Mouse (Mus musculus): ENCODE measurements around the gene Olfr554. TPM values are rescaled to one million over a fixed set of nuclear protein-coding genes. Genes with fewer than 3 reads are reported as not detected.

Gene Olfr554
- polyA plus RNA-seq, 1 experiment: not detected

GRCm38 (mm10) chr7:102658523-102658922 is 20.3 kb downstream of the Olfr554 start, which contains the start of gene Olfr555:
TSS of gene Olfr555 (plus strand) at chr7:102658823.
- TF ChIP-seq POLR2A (IDR thresholded peaks at IDR 0.05; ENCODE audit: low read depth, low read length) (no peak), CTCF (IDR thresholded peaks at IDR 0.05; ENCODE audit: extremely low read depth, insufficient read depth, insufficient read length, insufficient replicate concordance) (no peak)
- no peak for DNase-seq (ENCODE audit: low read depth in 1 of 2, low spot score in 2 of 2)
- 85% methylated on average over 1 of the region's 1 CpGs for WGBS

GRCm38 (mm10) chr7:102664599-102664998 is 26.4 kb downstream of the Olfr554 start, which contains the start of gene Olfr556:
TSS of gene Olfr556 (plus strand) at chr7:102664899.
- Histone ChIP-seq H3K27ac (ENCODE audit: insufficient read depth, low read length) (no peak within 1 kb of the TSS), H3K4me3 (ENCODE audit: extremely low read depth, insufficient read depth, insufficient read length) (no peak within 1 kb of the TSS), H3K27me3 (ENCODE audit: control insufficient read depth, insufficient read depth, low read length) (no peaks in the 10 kb centered on the region), H3K4me1 (ENCODE audit: control insufficient read depth, insufficient read depth, insufficient read length) (no peaks in the 10 kb centered on the region), H3K36me3 (ENCODE audit: control insufficient read depth, insufficient read depth, low read length) (no peaks in the 10 kb centered on the region)
- TF ChIP-seq POLR2A (IDR thresholded peaks at IDR 0.05; ENCODE audit: low read depth, low read length): no peak
- no peak for TF ChIP-seq CTCF (IDR thresholded peaks at IDR 0.05; ENCODE audit: extremely low read depth, insufficient read depth, insufficient read length, insufficient replicate concordance)
- DNase-seq (ENCODE audit: low read depth in 1 of 2, low spot score in 2 of 2): no peak
- 81% methylated on average over 3 of the region's 3 CpGs for WGBS

More at GRCm38 (mm10) chr7:102658523-102658922, 20.3 kb downstream of the Olfr554 start, which contains the start of gene Olfr555:
- H3K27me3 ChIP-seq (ENCODE audit: control insufficient read depth, insufficient read depth, low read length): no peaks in the 10 kb centered on the region
- H3K4me3 ChIP-seq (ENCODE audit: extremely low read depth, insufficient read depth, insufficient read length): no peak within 1 kb of the TSS
- H3K4me1 ChIP-seq (ENCODE audit: control insufficient read depth, insufficient read depth, insufficient read length): no peaks in the 10 kb centered on the region
- H3K27ac ChIP-seq (ENCODE audit: insufficient read depth, low read length): no peak within 1 kb of the TSS
- no peaks in the 10 kb centered on the region for H3K36me3 ChIP-seq (ENCODE audit: control insufficient read depth, insufficient read depth, low read length)

- WGBS: 29% methylated on average over 2 of the region's 2 CpGs
- no peaks in the 10 kb centered on the region for H3K4me1 ChIP-seq (ENCODE audit: control insufficient read depth, insufficient read depth, insufficient read length)
- TF ChIP-seq CTCF (IDR thresholded peaks at IDR 0.05; ENCODE audit: extremely low read depth, insufficient read depth, insufficient read length, insufficient replicate concordance): no peak
- no peak for TF ChIP-seq POLR2A (IDR thresholded peaks at IDR 0.05; ENCODE audit: low read depth, low read length)
- H3K36me3 ChIP-seq (ENCODE audit: control insufficient read depth, insufficient read depth, low read length): no peaks in the 10 kb centered on the region
- no peak for DNase-seq (ENCODE audit: low read depth in 1 of 2, low spot score in 2 of 2)
- H3K27ac ChIP-seq (ENCODE audit: insufficient read depth, low read length): no peak overlapping the region
- no peaks in the 10 kb centered on the region for H3K27me3 ChIP-seq (ENCODE audit: control insufficient read depth, insufficient read depth, low read length)
- H3K4me3 ChIP-seq (ENCODE audit: extremely low read depth, insufficient read depth, insufficient read length): no peak overlapping the region
These were observed 27.1 kb downstream of the Olfr554 start for GRCm38 (mm10) chr7:102665378-102665777.

GRCm38 (mm10) chr7:102676225-102676624 is 38.0 kb downstream of the Olfr554 start:
- 49% methylated on average over 2 of the region's 2 CpGs for WGBS
- Histone ChIP-seq H3K27ac (ENCODE audit: insufficient read depth, low read length) (no peak overlapping the region), H3K4me1 (ENCODE audit: control insufficient read depth, insufficient read depth, insufficient read length) (no peaks in the 10 kb centered on the region), H3K36me3 (ENCODE audit: control insufficient read depth, insufficient read depth, low read length) (peaks cover 3% of the 10 kb centered on the region; the same call in 1 of the 2 replicates), H3K4me3 (ENCODE audit: extremely low read depth, insufficient read depth, insufficient read length) (no peak overlapping the region), H3K27me3 (ENCODE audit: control insufficient read depth, insufficient read depth, low read length) (no peaks in the 10 kb centered on the region)
- TF ChIP-seq CTCF (IDR thresholded peaks at IDR 0.05; ENCODE audit: extremely low read depth, insufficient read depth, insufficient read length, insufficient replicate concordance): no peak
- TF ChIP-seq POLR2A (IDR thresholded peaks at IDR 0.05; ENCODE audit: low read depth, low read length): no peak
- no peak for DNase-seq (ENCODE audit: low read depth in 1 of 2, low spot score in 2 of 2)

- no peak overlapping the region for H3K27ac ChIP-seq (ENCODE audit: insufficient read depth, low read length)
- no peak for DNase-seq (ENCODE audit: low read depth in 1 of 2, low spot score in 2 of 2)
- no peaks in the 10 kb centered on the region for H3K27me3 ChIP-seq (ENCODE audit: control insufficient read depth, insufficient read depth, low read length)
- no peaks in the 10 kb centered on the region for H3K4me1 ChIP-seq (ENCODE audit: control insufficient read depth, insufficient read depth, insufficient read length)
- peaks cover 4% of the 10 kb centered on the region; the same call in 1 of the 2 replicates for H3K36me3 ChIP-seq (ENCODE audit: control insufficient read depth, insufficient read depth, low read length)
- WGBS: 93% methylated on average over 1 of the region's 1 CpGs
- no peak overlapping the region for H3K4me3 ChIP-seq (ENCODE audit: extremely low read depth, insufficient read depth, insufficient read length)
- no peak for TF ChIP-seq POLR2A (IDR thresholded peaks at IDR 0.05; ENCODE audit: low read depth, low read length)
- TF ChIP-seq CTCF (IDR thresholded peaks at IDR 0.05; ENCODE audit: extremely low read depth, insufficient read depth, insufficient read length, insufficient replicate concordance): no peak
These were observed 43.7 kb downstream of the Olfr554 start for GRCm38 (mm10) chr7:102681916-102682315.

- Histone ChIP-seq H3K4me3 (ENCODE audit: extremely low read depth, insufficient read depth, insufficient read length) (peak within 1 kb of the TSS; percentile 92), H3K4me1 (ENCODE audit: control insufficient read depth, insufficient read depth, insufficient read length) (no peaks in the 10 kb centered on the region; the same call in 1 of the 2 replicates), H3K27me3 (ENCODE audit: control insufficient read depth, insufficient read depth, low read length) (no peaks in the 10 kb centered on the region), H3K36me3 (ENCODE audit: control insufficient read depth, insufficient read depth, low read length) (no peaks in the 10 kb centered on the region), H3K27ac (ENCODE audit: insufficient read depth, low read length) (peak within 1 kb of the TSS; percentile 74)
- under 1% methylated on average over 40 of the region's 40 CpGs for WGBS
- peak; percentile 78 to 90 for DNase-seq (ENCODE audit: low read depth in 1 of 2, low spot score in 2 of 2)
- TF ChIP-seq CTCF (IDR thresholded peaks at IDR 0.05; ENCODE audit: extremely low read depth, insufficient read depth, insufficient read length, insufficient replicate concordance) (no peak), POLR2A (IDR thresholded peaks at IDR 0.05; ENCODE audit: low read depth, low read length) (peak; percentile 4; the same call in 1 of the 2 replicates)
These were observed 48.8 kb downstream of the Olfr554 start, which contains the start of gene Trim68 for GRCm38 (mm10) chr7:102686944-102687501. TSS of gene Trim68 (minus strand) at chr7:102687327.

Other genes starting within 250 kb of the Olfr554 start
- 10.5 and 11.9 TPM in 2 replicates for gene Rrm1, start 196.7 kb upstream of the Olfr554 start, polyA plus RNA-seq (2012; rRNA removed)
- not detected in 2 replicates for gene Olfr543, start 156.8 kb upstream of the Olfr554 start, polyA plus RNA-seq (2012; rRNA removed)
- not detected in 2 replicates for gene Olfr544, start 150.1 kb upstream of the Olfr554 start, polyA plus RNA-seq (2012; rRNA removed)
- gene Olfr545, start 138.9 kb upstream of the Olfr554 start, polyA plus RNA-seq (2012; rRNA removed): not detected in 2 replicates
- not detected in 2 replicates for gene Olfr547, start 103.7 kb upstream of the Olfr554 start, polyA plus RNA-seq (2012; rRNA removed)
- gene Olfr548-ps1, start 97.5 kb upstream of the Olfr554 start, polyA plus RNA-seq (2012; rRNA removed): not detected in 2 replicates
- gene Olfr549, start 88.6 kb upstream of the Olfr554 start, polyA plus RNA-seq (2012; rRNA removed): not detected in 2 replicates
- gene Trim21, start 72.9 kb upstream of the Olfr554 start, polyA plus RNA-seq (2012; rRNA removed): 6.3 and 8.1 TPM in 2 replicates
- gene Olfr550, start 67.0 kb upstream of the Olfr554 start, polyA plus RNA-seq (2012; rRNA removed): not detected in 2 replicates
- gene Olfr551, start 46.5 kb upstream of the Olfr554 start, polyA plus RNA-seq (2012; rRNA removed): not detected in 2 replicates
- gene Olfr552, start 40.7 kb upstream of the Olfr554 start, polyA plus RNA-seq (2012; rRNA removed): 0.06 and 0.12 TPM in 2 replicates
- gene Olfr553, start 20.2 kb upstream of the Olfr554 start, polyA plus RNA-seq (2012; rRNA removed): not detected in 2 replicates
- gene Olfr555, start 20.4 kb downstream of the Olfr554 start, polyA plus RNA-seq (2012; rRNA removed): not detected in 2 replicates
- not detected in 2 replicates for gene Olfr556, start 26.5 kb downstream of the Olfr554 start, polyA plus RNA-seq (2012; rRNA removed)
- gene Trim68, start 48.9 kb downstream of the Olfr554 start, polyA plus RNA-seq (2012; rRNA removed): 10.6 and 12.4 TPM in 2 replicates
- gene Olfr557, start 57.5 kb downstream of the Olfr554 start, polyA plus RNA-seq (2012; rRNA removed): not detected in 2 replicates
- gene Olfr558, start 63.8 kb downstream of the Olfr554 start, polyA plus RNA-seq (2012; rRNA removed): 0.07 and 0.19 TPM in 2 replicates
- gene Olfr33, start 80.6 kb downstream of the Olfr554 start, polyA plus RNA-seq (2012; rRNA removed): not detected in 2 replicates
- gene Olfr559, start 89.1 kb downstream of the Olfr554 start, polyA plus RNA-seq (2012; rRNA removed): not detected in 2 replicates
- not detected in 2 replicates for gene Olfr560, start 120.9 kb downstream of the Olfr554 start, polyA plus RNA-seq (2012; rRNA removed)
- 0.12 and 0.26 TPM in 2 replicates for gene Olfr78, start 121.0 kb downstream of the Olfr554 start, polyA plus RNA-seq (2012; rRNA removed)
- not detected in 2 replicates for gene Olfr561, start 132.8 kb downstream of the Olfr554 start, polyA plus RNA-seq (2012; rRNA removed)
- not detected in 2 replicates for gene Olfr564, start 165.0 kb downstream of the Olfr554 start, polyA plus RNA-seq (2012; rRNA removed)
- not detected in 2 replicates for gene Olfr566, start 220.3 kb downstream of the Olfr554 start, polyA plus RNA-seq (2012; rRNA removed)
- gene Olfr568, start 238.7 kb downstream of the Olfr554 start, polyA plus RNA-seq (2012; rRNA removed): not detected in 2 replicates